Mouse (Mus musculus) heart, adult 11 months (tissue): Measurements from ENCODE around the gene Ppie.
"Not testable (repeated sequence)": the region's sequence is repeated elsewhere in the genome, so short reads cannot be mapped to it uniquely, and the experiment has no call there.

Experiments
- DNase-seq: peaks from one replicate; pipeline ENCODE4 v3.0.0; 2022

Gene Ppie

DNA sequence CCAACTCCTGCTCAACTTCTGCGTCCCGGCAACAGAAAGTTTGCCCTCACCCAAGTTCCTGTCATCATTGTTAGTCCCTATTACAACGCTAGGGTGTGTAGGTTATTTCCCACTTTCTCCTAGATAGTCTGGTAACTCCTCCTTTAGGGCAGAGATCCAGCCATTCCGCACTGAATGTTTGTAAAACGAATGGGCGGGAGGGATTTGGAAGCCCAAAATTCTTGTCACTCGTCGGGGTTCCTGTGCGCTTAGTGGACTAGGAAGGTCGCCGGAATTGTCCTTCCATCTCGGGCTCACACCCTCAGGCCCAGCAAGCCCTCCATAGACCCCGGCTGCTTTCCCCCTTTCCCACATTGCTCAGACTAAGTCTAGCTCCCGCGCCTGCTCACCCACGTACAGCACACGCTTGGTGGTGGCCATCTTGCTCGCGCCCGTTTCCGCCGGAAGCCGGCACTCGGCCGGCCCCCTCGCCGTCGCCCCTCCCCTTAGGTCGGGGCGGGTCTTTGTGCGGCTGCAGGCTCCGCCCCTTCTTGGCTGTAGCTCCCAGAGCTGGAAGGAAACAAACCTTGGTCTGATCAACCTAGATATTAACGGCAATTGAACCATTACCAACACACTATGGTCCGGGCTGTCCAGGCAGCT, at the start of gene Ppie:
Ppie (minus strand) TSS at position 439 of the 642 bp plus-strand sequence.
- DNase-seq: peak; percentile 97

DNA sequence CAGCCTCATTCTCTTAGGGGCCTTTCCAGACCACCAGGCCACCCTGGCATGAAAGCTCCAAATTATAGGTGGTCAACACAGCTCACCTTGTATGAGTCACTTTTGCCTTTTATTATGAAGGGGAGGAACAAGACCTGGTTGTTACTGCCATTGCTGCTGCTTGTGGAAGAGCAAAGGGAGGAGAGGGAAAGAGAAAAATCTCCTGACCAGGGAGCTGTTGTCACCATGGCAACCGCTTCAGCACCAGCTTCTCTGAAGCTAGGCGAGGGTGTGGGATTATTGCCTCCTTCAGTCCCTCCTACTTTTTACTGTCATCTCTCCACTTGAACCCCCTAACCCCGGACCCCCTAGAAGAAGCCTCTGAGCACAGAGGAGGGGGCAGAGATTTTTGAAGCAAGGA, 45.1 kb upstream of the Ppie start:
- DNase-seq: no peak

DNA sequence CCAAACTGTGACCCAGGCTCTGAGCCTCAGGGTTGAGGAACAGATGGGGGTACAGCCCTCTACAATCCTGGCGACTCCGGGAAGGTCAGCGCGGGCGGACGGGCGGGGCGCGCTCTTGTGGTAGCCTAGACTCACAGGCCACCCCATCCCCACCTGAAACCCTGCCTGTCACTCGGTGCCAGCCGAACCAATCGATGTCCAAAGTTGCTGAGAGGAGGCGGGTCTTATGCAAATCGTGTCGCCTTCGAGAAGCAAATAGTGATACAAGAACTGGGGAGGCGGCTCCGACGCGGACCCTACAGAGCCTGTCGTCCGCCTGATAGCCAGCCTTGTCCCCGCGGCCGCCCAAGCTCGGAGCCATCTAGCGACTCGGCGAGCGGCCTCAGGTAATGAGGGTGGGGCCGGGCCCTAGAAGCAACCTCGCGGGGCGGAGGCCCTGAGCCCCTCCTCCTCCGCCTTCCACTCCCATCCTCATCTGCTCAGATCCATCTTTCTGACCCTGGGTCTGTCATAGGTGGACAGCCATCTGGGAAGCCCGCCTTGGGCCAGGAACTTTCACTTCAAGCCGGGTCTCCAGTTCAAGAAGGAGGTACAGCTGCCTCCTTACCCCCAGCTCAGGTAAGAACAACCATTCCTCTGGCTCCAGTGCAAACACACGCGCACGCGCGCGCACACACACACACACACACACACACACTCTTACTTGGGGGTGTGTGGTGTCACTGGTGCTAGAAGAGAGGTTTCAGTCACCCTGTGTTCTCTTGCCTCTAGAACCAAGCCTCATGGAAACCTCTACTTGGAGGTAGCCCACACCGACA, 43.7 kb upstream of the Ppie start:
- peak; percentile 96 for DNase-seq

DNA sequence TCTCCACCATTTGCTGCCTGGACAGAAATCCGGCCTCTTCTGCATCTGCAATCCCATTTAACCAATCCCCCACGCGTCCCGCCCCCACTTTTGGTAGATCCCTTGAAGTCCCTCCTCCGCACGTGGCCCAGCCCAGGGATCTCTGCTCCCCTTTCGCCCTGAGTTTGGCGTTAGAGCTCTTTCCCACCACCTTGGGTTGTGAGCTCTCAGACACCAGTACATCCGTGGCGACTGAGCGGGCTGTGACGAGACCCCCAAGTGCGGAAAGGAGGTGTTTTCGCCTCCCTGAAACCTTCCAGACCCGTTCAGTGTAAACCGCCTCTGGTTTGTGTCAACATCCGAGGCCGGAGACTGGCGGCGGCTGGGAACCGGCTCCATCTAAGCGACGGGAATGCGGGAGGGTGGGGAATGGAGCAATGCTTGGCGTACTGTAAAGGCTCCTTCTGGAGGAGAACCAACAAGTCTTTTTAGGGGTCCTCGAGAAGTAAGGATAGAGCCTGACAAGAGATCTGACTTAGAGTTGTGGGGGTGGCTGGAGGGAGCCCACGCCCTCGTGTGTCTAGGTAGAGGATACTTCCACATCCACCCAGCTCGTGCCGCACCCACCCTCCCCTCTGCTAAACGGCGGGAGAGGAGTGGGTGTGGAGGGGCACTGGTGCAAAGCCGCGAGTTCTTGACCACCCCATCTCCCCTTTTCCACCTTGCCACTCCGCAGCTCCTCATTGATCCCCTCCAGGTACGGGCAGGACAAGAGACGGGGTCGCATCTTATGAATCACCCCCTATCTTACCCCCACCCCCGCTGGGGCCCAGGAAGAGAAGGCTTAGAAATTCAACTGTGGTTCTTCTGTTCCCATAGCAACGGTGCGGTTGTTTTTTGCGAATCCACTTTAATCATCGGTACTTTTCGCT, 42.8 kb upstream of the Ppie start, which contains the start of gene Hpcal4:
Hpcal4 (plus strand) TSS at position 900 of the 911 bp plus-strand sequence.
- DNase-seq: no peak

- no peak for DNase-seq
These were observed 32.1 kb upstream of the Ppie start for GRCm38 (mm10) chr4:123171811-123172210.

GRCm38 (mm10) chr4:123164157-123164556, 24.4 kb upstream of the Ppie start:
- DNase-seq: no peak

DNA sequence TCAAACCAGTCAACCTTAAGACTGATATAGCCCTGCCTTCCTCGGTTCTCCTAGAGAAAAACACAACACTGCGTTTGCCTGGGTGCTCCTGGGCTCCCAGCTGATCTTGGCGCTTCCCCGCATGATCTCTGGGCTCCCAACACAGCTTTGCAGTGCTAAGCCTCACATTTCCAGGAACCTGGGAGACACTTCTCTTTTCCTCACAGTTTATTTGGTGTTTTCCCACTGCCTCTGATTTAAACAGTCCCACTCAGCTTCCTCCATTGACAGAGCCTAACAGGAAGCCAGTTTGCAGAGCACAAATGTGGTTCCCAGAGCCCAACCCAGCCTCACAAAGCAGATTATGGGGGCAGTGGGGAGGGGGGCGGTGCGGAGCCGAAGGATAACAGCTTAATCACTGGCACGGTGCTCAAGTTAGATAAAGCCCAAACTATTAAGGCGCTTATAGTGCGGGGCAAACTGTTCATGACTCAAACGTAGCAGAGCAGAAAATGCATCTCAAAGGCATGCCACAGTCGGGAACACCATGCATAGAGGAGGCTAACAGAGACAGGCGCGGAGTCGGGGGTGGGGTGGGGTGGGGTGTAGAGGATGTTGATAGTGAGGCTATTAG, 22.7 kb upstream of the Ppie start:
- peak; percentile 60 for DNase-seq

DNA sequence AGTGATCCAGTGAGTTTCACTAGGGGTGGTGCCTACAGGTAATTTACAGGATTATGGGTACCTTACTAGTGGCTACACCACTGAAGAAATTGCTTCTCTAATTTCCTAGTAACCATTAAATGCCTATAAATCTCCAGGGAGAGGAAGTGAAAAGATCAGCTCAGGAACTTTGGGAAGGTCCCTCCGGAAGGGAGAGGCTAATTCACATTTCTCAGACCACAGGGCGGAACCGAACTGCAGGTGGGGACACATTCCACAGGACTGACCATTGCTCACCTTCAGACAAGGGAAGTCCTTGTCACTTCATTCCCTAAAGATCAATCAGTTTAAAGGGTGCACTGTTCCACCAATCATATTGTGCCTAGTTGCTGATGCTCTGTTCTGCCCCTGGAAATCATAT, 21.5 kb upstream of the Ppie start:
- DNase-seq: not testable (repeated sequence)

DNA sequence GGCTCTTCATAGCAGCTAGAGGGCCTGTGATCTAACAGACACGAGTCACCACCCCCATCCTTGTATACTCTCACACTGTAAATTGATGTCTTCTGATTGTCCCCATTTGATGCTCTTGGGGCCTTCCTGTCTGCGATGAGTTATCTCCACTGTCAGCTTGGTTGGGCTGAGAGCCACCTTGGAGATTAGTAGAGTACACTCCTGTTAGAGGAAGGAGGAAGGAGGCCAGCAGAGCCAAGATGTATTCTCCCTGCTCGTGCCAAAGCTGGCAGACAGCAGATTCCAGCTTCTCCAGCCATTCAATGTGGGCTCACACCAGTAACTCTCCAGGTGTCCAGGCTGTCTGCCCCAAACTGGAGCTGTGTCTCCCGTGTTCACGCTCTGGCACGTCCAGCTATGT, 20.8 kb upstream of the Ppie start:
- no peak for DNase-seq

GRCm38 (mm10) chr4:123155840-123156239, 16.1 kb upstream of the Ppie start:
- no peak for DNase-seq

- no peak for DNase-seq
These were observed 15.7 kb upstream of the Ppie start for GRCm38 (mm10) chr4:123155427-123155826.

DNA sequence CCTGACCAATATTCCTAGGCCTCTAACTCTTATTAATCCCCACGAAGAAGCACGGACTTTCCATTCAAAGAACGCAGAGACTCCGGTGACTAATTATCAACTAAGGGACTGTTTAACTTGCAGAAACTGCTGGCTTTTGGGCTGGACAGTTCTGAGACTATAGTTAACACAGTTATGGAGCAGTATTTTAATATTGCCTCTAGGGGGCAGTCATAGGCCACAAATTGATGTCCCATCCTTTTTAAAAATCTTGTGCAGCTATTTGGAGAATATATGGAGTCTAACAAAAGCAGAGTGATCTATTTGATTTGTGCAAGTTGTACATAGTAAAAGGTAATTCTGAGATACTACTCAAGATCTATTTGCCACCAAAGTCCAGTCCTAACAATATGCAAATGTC, 15.3 kb upstream of the Ppie start:
- DNase-seq: no peak

DNA sequence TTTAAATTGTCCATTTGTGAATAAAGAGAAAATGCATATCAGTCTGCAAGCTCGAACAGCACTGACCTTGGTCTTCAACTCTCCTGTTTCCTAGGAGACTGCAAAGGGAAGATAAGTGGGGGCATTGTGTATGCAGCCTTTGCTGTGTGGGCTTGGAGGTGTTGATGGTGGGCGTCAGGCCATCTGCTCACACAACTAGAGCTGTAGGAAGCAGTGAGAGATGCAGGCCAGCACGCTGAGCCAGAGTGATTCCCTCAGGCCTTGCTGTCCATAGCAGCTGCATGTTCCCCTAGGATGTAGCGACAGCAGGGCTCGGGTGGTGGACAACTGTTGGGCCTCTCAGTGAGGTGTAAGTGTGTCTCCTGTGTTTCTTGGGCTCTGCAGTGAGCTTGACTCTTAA, 13.2 kb upstream of the Ppie start:
- no peak for DNase-seq

DNA sequence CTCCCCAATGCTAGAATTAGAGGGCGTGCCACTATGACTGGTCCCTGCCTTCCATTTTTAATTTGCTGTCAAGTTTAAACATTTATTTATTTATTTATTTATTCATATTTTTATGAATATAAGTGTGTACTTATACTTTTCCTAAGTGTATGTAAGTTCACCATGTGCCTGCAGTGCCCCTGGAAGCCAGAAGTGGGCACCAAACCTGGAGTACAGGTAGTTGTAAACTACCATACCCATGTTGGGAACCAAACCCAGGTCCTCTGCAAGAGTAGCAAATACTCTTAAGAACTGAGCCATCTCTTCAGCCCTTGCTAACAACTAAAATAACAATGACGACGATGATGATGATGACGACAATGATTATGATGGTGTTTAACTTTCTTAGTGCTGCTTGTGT, 12.3 kb upstream of the Ppie start:
- DNase-seq: no peak

DNA sequence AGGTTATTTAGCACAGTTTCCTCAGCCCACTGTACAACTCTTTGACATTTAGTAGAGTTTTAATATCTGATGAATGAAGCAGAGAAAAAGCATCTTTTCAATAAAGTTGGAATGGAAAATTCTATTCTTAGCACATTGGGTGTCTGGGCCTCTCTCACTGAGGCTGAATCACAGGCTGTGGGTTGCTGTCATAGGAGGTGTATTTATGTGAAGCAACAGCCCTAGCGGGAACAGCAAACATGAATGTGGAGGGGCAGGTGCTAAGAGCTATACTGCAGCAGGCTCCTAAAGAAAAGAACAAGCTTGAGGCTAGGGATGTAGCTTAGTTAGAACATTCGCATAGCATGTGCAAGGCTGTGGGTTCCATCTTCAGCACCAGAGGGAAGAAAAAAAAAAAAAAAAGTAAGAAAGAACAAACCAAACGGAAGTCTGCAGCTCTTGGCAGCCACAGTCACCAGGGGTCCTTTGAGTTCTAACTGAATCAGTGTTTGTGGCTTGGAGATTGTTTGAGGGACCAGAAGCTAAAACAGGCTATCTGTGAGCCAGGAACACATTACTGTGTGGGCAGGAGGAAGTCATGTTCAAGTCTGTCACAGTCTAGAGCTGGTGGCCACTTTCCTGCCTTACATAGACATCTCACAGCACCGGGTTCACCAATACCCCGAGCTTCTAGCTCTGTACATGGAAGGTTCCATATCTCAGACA, 7.8 kb upstream of the Ppie start:
- DNase-seq: no peak

DNA sequence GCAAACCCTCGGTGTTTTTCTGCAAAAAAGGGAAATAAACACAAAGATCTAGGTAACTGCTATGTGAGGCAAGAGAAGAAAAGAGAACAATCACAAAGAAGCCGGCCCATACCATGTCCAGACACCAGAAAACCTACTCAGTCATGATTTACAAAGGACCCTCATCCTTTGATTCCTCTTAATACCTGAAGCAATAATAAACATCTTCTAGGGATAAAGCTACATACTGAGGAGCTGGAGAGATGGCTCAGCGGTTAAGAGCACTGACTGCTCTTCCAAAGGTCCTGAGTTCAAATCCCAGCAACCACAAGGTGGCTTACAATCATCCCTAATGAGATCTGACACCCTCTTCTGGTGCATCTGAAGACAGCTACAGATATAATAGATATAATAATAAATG, 2.2 kb downstream of the Ppie start:
- DNase-seq: no peak

DNA sequence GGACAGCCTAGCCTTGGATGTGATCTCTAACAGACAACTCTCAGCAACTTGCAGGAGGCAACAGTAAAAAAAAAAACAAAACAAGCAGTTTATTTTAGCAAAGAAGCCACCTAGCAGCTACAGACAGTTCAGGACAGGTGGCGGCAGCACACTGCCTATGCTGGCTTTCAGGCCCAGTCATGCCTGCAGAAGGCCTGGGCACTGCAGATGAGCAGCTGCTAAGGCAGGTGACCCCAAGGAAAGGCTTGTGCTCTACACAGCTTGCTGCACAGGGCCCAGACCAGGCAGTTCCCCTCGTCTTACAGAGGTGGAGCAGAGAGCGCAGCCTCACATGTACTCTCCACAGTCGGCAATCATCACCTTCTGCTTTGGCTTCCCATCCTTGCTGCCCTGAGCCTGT, 12.7 kb downstream of the Ppie start:
- no peak for DNase-seq

DNA sequence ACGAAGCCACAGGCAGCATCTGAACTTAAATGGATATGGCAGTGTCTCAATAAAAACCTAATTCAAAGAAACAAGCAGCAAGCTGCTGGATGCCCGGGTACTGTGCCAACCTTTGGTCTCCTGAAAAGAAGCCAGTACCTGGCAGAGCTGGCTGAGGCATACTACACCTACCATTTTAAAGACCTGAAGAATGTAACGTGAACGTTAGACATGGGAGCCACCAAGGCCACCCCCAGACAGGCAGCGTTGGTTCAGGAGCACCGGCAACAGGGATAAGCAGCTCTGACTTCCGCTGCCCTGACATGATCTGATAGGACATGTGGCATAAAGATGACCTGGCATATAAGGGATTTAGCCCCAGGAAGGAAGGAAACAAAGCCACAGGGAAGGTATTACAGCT, 13.1 kb downstream of the Ppie start:
- no peak for DNase-seq

GRCm38 (mm10) chr4:123121286-123121685, 18.5 kb downstream of the Ppie start:
- DNase-seq: no peak

DNA sequence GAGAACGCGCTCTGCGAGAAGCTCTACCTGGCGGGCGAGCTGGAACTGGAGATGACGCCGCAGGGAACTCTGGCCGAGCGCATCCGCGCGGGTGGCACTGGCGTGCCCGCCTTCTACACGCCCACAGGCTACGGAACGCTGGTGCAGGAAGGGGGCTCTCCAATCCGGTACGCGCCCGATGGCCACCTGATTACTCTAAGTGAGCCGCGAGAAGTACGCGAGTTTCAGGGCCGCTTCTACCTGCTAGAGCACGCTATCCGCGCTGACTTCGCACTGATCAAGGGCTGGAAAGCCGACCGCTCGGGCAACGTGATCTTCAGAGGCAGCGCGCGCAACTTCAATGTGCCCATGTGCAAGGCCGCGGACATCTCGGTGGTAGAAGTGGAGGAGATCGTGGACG, 23.1 kb downstream of the Ppie start:
- not testable (repeated sequence) for DNase-seq

DNA sequence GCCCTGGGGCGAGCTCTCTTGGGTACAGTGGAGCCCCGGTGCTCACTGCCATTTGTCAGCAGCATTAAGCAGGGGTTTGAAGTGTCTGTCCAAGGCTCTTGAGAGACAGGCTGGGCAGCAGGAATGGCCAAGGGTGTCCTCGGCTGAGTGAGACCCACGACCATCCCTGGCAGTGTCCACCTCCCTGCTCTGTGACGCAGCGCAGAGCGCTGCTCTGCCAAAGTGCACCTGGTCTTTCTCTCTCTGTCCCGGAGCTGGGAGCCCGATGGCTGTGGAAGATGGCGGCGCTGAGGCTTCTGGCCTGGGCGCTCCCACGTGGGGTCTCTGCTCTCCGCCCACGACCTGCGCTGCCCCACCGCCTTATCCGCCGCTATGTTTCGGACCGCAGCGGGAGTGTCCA, 23.7 kb downstream of the Ppie start, which contains the start of gene Oxct2b:
Oxct2b (plus strand) TSS at position 256 of the 400 bp plus-strand sequence.
- no peak for DNase-seq

DNA sequence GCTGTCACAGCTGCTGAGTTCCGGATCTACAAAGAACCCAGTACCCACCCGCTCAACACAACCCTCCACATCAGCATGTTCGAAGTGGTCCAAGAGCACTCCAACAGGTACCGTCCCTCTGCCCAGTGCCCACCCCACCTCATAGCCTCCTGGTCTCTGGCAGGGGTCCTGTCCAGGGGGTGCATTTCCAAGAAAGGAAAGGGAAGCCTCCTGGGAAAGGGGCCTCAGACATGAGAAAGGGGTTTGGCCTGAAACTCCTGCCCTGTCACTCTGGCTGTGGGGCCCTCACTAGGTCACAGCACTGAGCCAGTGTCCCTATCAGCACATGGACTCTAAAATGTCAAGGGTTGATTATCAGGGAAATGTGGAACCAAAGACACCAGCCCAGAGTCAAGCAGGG, 25.1 kb downstream of the Ppie start:
- peak; percentile 83 for DNase-seq
